Mouse (Mus musculus) heart, embryonic 14.5 days (tissue): ENCODE data around the gene Gm17428. TPM values are rescaled to one million over a fixed set of nuclear protein-coding genes. Genes with fewer than 3 reads are reported as not detected.

Source experiments
- ATAC-seq: fragments of 200-750 bp; cut with Nextera tagmentation; 2 replicates; pipeline ENCODE4 v1.8.0; 2017; ENCODE audit warnings: low read depth, moderate TSS enrichment; ENCODE audit not compliant: insufficient number of reproducible peaks, insufficient read depth, low FRiP score
- H3K27ac ChIP-seq, 2 experiments: fragments of 200-500 bp in 1 of 2; fragments of 300-500 bp in 1 of 2; sonication (generic) in 1 of 2; replicated peaks in 1 of 2; 2 replicates each; pipeline ENCODE4 v1.5.1; 2012 to 2014; ENCODE audit warnings: low read depth in 2 of 2, low read length in 2 of 2, control low read depth in 1 of 2, mild to moderate bottlenecking in 1 of 2, mixed read lengths in 1 of 2; ENCODE audit not compliant: control insufficient read depth in 1 of 2, insufficient read depth in 1 of 2
- H3K27me3 ChIP-seq: fragments of 300-500 bp; sonication (generic); 2 replicates; pipeline ENCODE4 v1.6.1; 2014; ENCODE audit warnings: mild to moderate bottlenecking, low read length, control low read depth; ENCODE audit not compliant: control insufficient read depth, insufficient read depth
- H3K36me3 ChIP-seq: fragments of 300-500 bp; sonication (generic); 2 replicates; pipeline ENCODE4 v1.6.1; 2014; ENCODE audit warnings: mild to moderate bottlenecking, control low read depth, low read length, mixed read lengths; ENCODE audit not compliant: control insufficient read depth, insufficient read depth
- H3K4me1 ChIP-seq, 2 experiments: fragments of 200-500 bp in 1 of 2; fragments of 300-500 bp in 1 of 2; sonication (generic) in 1 of 2; 2 replicates each; pipeline ENCODE4 v1.6.1; 2012 to 2014; ENCODE audit warnings: low read length in 2 of 2, control low read depth in 1 of 2, mixed read lengths in 1 of 2; ENCODE audit not compliant: control insufficient read depth in 2 of 2, insufficient read depth in 2 of 2
- H3K4me2 ChIP-seq: fragments of 300-500 bp; sonication (generic); 2 replicates; pipeline ENCODE4 v1.6.1; 2014; ENCODE audit warnings: mild to moderate bottlenecking, low read length
- H3K4me3 ChIP-seq, 2 experiments: fragments of 200-500 bp in 1 of 2; fragments of 300-500 bp in 1 of 2; sonication (generic) in 1 of 2; 2 replicates each; pipeline ENCODE4 v1.5.1; 2012 to 2014; ENCODE audit warnings: low read length in 2 of 2, mild to moderate bottlenecking in 2 of 2, control low read depth in 1 of 2, low read depth in 1 of 2, moderate library complexity in 1 of 2; ENCODE audit not compliant: control insufficient read depth in 1 of 2, insufficient read depth in 1 of 2
- H3K9ac ChIP-seq: fragments of 300-500 bp; sonication (generic); 2 replicates; pipeline ENCODE4 v1.6.1; 2014; ENCODE audit warnings: mild to moderate bottlenecking, low read length
- H3K9me3 ChIP-seq: fragments of 300-500 bp; sonication (generic); 2 replicates; pipeline ENCODE4 v1.6.1; 2016; ENCODE audit warnings: low read length, control low read depth; ENCODE audit not compliant: control insufficient read depth
- WGBS: fragments of 180-500 bp; shearing (Covaris S2); extraction: QIAGEN DNeasy Blood & Tissue Kit; methylation state at CpG from one replicate; pipeline ENCODE4 v1.1.7; 2014; 5-methylcytosine and 5-hydroxymethylcytosine counted together
- polyA plus RNA-seq: library from polyadenylated mRNA; unstranded; fragments of >200 nt; fragmentation: Nextera tagmentation; extraction: Ambion mirVana; gene quantifications from 2 replicates; pipeline ENCODE4 v1.2.1, GENCODE M21; 2014

The Gm17428 gene
- polyA plus RNA-seq, 1 experiment from 2014 or later: not detected

GRCm38 (mm10) chr14:55011116-55011515 is 34.4 kb downstream of the Gm17428 start:
- H3K27me3 ChIP-seq: no peaks in the 10 kb centered on the region
- H3K4me1 ChIP-seq: peaks cover 8 to 33% of the 10 kb centered on the region in 2 experiments
- ATAC-seq: no peak
- WGBS: 83% methylated on average over 4 of the region's 4 CpGs
- H3K9ac ChIP-seq: no peak overlapping the region
- peaks cover 4% of the 10 kb centered on the region; the same call in 1 of the 2 replicates for H3K36me3 ChIP-seq
- no peak overlapping the region for H3K27ac ChIP-seq
- H3K4me2 ChIP-seq: no peak overlapping the region
- H3K4me3 ChIP-seq: no peak overlapping the region
- no peaks in the 10 kb centered on the region for H3K9me3 ChIP-seq

GRCm38 (mm10) chr14:55014591-55014990 is 37.9 kb downstream of the Gm17428 start:
- Histone ChIP-seq H3K4me1 (peaks cover 2 to 12% of the 10 kb centered on the region in 2 experiments), H3K9me3 (no peaks in the 10 kb centered on the region), H3K27ac (peak overlapping the region; percentile 95), H3K4me3 (peak overlapping the region; percentile 44 to 51), H3K36me3 (peaks cover 28% of the 10 kb centered on the region), H3K27me3 (no peaks in the 10 kb centered on the region), H3K9ac (peak overlapping the region; percentile 75), H3K4me2 (peak overlapping the region; percentile 67)
- ATAC-seq: peak; percentile 49
- under 1% methylated on average over 27 of the region's 27 CpGs for WGBS

GRCm38 (mm10) chr14:55014991-55015766 is 38.4 kb downstream of the Gm17428 start, which contains the start of gene Ngdn:
Gene Ngdn, plus strand, starts transcription at chr14:55015454.
- no peaks in the 10 kb centered on the region for H3K27me3 ChIP-seq
- H3K4me3 ChIP-seq: peak within 1 kb of the TSS; percentile 72 to 76
- H3K4me1 ChIP-seq: peaks cover 0 to 6% of the 10 kb centered on the region in 2 experiments; a peak in 3 of 4 replicates
- H3K4me2 ChIP-seq: peak within 1 kb of the TSS; percentile 77
- peaks cover 32% of the 10 kb centered on the region for H3K36me3 ChIP-seq
- ATAC-seq: peak; percentile 93
- no peaks in the 10 kb centered on the region for H3K9me3 ChIP-seq
- H3K9ac ChIP-seq: peak within 1 kb of the TSS; percentile 84
- under 1% methylated on average over 36 of the region's 36 CpGs for WGBS
- H3K27ac ChIP-seq: peak within 1 kb of the TSS; percentile 95

- no peaks in the 10 kb centered on the region for H3K27me3 ChIP-seq
- ATAC-seq: peak; percentile 32
- 0% methylated on average over 17 of the region's 17 CpGs for WGBS
- H3K27ac ChIP-seq: peak overlapping the region; percentile 69 to 81
- peaks cover 0 to 5% of the 10 kb centered on the region in 2 experiments; a peak in 2 of 4 replicates for H3K4me1 ChIP-seq
- peak overlapping the region; percentile 84 for H3K9ac ChIP-seq
- H3K9me3 ChIP-seq: no peaks in the 10 kb centered on the region
- H3K4me2 ChIP-seq: peak overlapping the region; percentile 77
- peaks cover 38% of the 10 kb centered on the region for H3K36me3 ChIP-seq
- peak overlapping the region; percentile 72 to 76 for H3K4me3 ChIP-seq
Observed at GRCm38 (mm10) chr14:55015767-55016111, 39.0 kb downstream of the Gm17428 start.

GRCm38 (mm10) chr14:55016876-55017275 is 40.1 kb downstream of the Gm17428 start:
- H3K36me3 ChIP-seq: peaks cover 49% of the 10 kb centered on the region
- WGBS: 88% methylated on average over 16 of the region's 16 CpGs

GRCm38 (mm10) chr14:55020394-55020793 is 43.7 kb downstream of the Gm17428 start:
- Histone ChIP-seq H3K4me3 (no peak overlapping the region), H3K27ac (no peak overlapping the region), H3K36me3 (peaks cover 83% of the 10 kb centered on the region), H3K9me3 (no peaks in the 10 kb centered on the region), H3K9ac (no peak overlapping the region), H3K4me1 (peaks cover 0 to 3% of the 10 kb centered on the region in 2 experiments; a peak in 1 of 4 replicates), H3K4me2 (no peak overlapping the region), H3K27me3 (no peaks in the 10 kb centered on the region)
- ATAC-seq: no peak
- WGBS: 94% methylated on average over 9 of the region's 9 CpGs

More at GRCm38 (mm10) chr14:55016876-55017275, 40.1 kb downstream of the Gm17428 start:
- no peak for ATAC-seq
- no peak overlapping the region for H3K9ac ChIP-seq
- peaks cover 0 to 5% of the 10 kb centered on the region in 2 experiments; a peak in 2 of 4 replicates for H3K4me1 ChIP-seq
- no peaks in the 10 kb centered on the region for H3K9me3 ChIP-seq
- H3K27ac ChIP-seq: no peak overlapping the region
- no peak overlapping the region for H3K4me3 ChIP-seq
- H3K4me2 ChIP-seq: no peak overlapping the region
- no peaks in the 10 kb centered on the region for H3K27me3 ChIP-seq

- Histone ChIP-seq H3K36me3 (peaks cover 68% of the 10 kb centered on the region), H3K9me3 (no peaks in the 10 kb centered on the region), H3K4me3 (no peak overlapping the region), H3K27ac (no peak overlapping the region), H3K27me3 (no peaks in the 10 kb centered on the region), H3K4me1 (peaks cover 0 to 4% of the 10 kb centered on the region in 2 experiments; a peak in 1 of 4 replicates), H3K4me2 (no peak overlapping the region), H3K9ac (no peak overlapping the region)
- WGBS: 89% methylated on average over 15 of the region's 15 CpGs
- ATAC-seq: no peak
Observed at GRCm38 (mm10) chr14:55023011-55023410, 46.3 kb downstream of the Gm17428 start.
